Mouse (Mus musculus): Measurements from ENCODE around the gene Egfl6.

The Egfl6 gene

DNA sequence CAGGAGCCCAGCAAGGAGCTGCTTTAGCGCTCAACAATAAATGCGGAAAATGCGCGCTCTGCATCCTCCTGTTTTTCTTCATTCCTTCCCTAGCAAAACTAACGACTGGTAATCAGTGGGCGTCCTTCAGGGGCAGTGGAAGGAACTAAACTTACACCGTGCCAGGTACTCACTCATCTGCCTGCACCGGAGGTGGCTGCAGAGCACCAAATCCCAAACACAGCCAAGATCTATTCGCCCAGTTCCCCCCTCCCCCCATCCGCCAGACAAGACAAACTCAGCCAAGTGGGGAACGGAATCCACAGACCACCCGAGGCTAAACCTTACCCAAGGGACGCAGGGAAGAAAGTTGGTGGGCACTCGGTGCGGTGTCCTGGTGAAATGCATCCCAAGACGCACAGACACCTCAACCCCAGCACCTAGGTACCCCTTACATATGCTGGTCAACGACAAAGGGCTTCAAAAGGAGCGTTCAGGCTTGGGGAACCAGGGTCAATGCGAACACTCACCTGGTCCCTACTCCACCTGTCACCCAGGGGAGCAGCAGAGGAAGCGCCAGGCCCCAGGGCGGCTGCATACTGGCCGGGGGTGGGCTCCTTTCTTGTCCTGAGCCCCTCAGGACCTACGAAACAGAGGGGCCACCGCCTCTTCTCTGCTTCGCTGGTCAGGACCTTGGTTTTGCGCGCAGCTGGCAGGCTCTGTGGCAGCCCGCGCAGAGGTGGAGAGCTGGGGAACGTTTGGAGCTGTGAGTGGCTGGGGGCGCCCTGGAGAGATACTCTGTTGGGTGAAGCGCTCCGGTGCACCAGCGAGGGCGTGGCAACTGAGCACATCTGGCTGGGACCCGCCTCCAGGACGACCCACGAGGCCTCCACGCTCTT, at the start of gene Egfl6:
TSS of gene Egfl6 (minus strand) at position 774 of the 878 bp plus-strand sequence.
- no peak for DNase-seq (ENCODE audit: low spot score in 2 of 2)

DNA sequence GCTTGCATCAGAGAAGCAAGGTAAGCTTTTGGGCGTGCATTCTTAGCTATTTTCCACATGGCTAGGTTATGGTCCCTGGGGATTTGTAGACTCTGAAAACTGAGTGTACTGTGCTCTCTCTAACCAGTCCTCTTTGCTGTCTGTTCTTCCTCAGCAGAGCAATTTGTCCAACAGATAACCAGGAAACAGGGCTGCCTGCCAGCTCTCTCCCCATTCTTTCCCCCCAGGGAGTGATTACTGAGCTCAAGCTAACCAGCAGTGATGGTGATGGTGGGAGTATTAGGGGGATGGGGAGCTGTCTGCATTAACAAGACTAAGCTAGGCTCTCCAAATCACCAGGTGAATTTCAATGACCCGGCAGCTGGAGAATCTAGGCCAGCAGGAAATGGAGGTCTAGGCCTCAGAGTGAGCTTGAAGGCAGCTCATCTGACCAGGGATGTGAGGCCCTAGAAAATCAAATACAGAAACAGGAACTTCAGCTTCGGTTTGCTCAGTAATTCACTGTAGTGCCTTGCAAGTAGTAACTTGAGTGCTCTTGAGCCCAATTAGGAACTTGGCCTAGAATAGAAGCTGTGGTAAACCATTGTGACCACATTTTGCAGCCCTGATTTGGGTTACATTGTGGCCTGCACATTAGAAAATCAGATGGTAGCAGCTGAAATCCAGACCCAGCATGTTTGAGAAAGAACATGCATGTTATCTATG, 41.5 kb upstream of the Egfl6 start:
- no peak for DNase-seq (ENCODE audit: low spot score in 2 of 2)

DNA sequence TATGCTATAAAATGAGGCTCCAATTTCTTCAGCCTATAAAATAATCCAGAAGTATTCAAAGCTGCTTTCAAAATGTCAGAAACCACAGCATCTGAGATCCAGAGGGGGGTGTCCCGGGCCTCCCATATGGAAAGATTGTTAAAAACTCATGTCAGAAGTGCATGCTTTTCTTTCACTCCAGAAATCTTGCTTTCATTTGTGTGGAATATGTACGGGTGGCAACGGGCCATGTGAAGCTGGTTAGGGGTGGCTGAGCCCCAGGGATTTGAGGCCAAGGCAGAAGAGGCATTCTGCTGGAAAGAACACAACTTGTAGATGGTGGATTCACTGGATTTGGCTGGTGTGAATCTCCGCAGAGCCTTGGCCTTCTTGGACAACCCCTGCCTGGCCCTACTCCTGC, 40.7 kb upstream of the Egfl6 start:
- no peak for DNase-seq (ENCODE audit: low spot score in 2 of 2)

DNA sequence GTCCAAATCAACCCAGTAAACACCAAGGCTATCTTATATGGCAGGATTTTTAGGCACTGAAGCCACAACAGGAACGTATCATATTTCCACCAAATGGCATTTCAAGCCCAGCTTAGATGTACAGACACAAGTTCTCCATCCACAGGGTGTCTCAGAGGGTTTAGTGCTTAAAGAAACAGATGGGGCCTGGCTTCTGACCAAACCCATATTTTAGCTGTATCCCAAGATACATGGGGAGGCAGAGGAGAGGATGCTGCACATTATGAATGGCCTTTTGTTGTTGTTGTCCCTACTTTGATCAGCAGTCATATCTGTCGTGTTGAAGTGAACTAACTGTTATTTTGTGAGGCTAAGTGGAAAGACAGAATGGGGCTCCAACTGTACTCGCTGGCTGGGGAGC, 37.7 kb upstream of the Egfl6 start:
- no peak for DNase-seq (ENCODE audit: low spot score in 2 of 2)

DNA sequence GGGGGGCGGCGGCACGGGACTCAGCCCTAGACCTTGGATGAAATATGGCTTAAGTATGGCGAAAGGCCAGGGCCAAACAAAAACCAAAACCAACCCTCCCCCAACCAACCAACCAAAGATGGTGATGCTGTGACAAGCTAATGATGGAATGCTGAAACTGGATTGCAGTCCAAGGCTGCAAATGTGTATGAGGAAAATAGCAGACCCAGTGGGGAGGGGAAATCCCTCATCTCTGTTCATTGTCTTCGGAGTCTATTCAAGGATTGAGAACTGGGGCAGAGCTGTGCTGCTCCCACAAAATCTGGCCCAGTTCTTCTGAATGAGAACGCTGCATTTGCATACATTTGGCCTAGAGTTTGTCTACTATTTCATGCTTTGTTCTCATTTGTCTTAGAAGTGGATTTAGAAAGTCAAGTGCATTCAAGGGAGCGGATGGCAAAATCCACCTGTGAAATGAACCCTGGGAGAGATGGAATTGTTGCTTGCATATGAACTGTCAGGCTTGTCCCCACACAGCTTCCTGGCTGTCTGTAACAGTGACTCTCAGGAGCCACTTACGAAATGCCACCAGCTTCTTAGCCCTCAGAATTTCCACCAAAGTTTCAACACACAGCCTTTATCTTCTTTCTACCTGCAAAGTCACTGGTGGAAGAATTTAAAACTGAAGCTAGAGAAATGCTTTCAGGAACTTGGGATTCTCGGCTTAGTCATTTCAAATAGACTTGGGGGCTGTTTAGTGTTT, 36.2 kb upstream of the Egfl6 start:
- DNase-seq (ENCODE audit: low spot score in 2 of 2), result peak in 1 of 2 experiments; percentile 23

GRCm38 (mm10) chrX:166620900-166621299, 35.4 kb upstream of the Egfl6 start:
- no peak for DNase-seq (ENCODE audit: low spot score in 2 of 2)

- no peak for DNase-seq (ENCODE audit: low spot score in 2 of 2)
These were observed 33.6 kb upstream of the Egfl6 start for GRCm38 (mm10) chrX:166619084-166619483.

DNA sequence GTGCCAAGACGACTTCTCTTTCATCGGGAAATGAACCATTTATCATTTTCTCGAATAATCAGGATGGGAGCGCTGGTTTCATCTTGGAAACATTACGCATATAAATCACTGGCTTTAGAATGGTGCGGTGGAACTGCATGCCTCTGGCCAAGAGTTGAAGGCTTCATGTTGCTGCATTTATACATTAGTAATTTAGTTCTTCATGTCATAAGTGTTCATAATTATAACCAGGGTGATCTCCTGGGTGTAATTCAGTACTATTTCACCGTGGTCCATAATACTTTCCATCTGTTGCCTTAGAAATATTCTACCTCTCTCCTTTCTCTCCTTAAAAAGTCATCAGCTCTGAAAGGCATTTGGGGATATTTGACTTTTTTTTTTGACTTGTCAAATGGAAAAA, 29.7 kb upstream of the Egfl6 start:
- DNase-seq (ENCODE audit: low spot score in 2 of 2), result no peak

GRCm38 (mm10) chrX:166576111-166576510, 9.4 kb downstream of the Egfl6 start:
- DNase-seq (ENCODE audit: low spot score in 2 of 2), result no peak

GRCm38 (mm10) chrX:166565983-166566382, 19.5 kb downstream of the Egfl6 start:
- no peak for DNase-seq (ENCODE audit: low spot score in 2 of 2)

DNA sequence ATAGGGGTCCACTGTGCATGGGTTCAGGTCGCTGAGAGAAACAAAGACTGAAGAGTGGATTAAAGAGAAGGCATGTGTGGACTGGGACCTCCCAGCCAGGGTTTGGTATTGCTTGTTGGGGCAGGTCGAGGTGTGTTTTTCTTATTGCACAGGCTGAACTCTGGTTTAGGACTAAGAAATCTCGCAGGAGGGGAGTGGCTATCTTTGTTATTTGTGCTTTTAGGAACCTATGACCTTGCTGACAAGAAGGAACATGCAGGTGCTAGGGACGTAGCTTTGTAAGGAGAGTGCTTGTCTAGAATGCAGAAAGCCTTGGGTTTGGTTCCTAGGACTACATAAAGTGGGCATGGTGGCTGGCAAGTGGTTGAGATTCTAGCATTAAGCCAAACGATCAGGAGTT, 20.1 kb downstream of the Egfl6 start:
- no peak for DNase-seq (ENCODE audit: low spot score in 2 of 2)

GRCm38 (mm10) chrX:166564900-166565299, 20.6 kb downstream of the Egfl6 start:
- DNase-seq (ENCODE audit: low spot score in 2 of 2), result no peak

GRCm38 (mm10) chrX:166559333-166559732, 26.2 kb downstream of the Egfl6 start:
- no peak for DNase-seq (ENCODE audit: low spot score in 2 of 2)

- DNase-seq (ENCODE audit: low spot score in 2 of 2), result no peak
These were observed 33.2 kb downstream of the Egfl6 start for GRCm38 (mm10) chrX:166552355-166552754.

DNA sequence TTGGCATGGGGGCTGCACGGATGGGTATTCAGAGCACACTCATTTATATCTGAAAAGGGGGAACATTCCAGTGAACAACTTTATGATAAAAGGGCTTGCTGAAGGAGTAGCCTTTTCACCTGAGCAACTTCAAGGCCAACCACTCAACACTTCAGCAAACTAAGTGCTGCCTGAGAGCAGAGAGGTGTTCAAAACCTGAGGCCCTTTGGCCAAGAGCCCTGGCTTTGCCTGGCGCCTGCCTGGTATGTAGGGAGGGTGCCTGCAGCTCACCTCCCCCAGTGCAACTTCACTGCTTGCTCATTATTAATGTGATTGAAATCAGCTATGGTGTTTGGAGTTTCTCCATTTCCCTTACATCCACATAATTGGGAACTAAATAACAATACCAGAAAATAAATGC, 39.0 kb downstream of the Egfl6 start:
- DNase-seq (ENCODE audit: low spot score in 2 of 2), result no peak

DNA sequence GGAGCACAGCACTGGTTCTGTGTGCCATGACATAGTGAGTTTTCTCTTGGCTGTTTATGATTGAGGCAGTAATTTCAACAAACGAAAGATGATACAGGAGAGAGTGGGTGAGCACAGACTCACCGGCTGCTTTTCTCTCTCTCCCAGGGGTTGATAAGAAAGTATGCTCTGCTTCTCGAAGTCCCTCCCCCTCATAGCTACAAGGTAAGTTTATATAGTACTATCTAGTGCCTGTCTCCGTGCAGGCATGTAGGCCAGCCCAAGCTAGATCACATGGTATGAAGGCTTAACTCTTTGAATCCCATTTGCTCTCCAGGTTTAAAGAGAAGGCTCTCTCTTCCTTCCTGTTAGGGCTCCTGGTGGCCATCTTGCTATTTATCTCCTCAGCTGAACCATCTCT, 50.4 kb downstream of the Egfl6 start:
- DNase-seq (ENCODE audit: low spot score in 2 of 2), result no peak

DNA sequence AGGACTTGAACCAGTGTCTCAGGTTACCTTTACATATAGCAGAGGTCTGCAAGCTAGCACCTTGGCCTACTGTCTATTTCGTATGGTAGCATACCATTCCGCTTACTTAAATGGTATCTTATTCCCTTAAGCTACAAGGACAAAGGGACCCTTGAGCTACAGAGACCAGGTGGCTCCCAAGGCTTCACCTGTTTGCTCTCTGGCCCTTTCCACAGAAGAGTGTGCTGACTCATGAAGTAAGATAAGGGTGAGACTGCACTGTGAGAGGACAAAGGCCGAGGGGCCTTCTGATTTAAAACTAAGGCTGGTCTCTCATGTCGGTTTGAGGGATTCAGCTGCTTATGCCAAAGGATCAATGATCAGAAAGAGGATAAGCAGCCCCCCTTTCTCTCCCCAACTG, 52.1 kb downstream of the Egfl6 start:
- no peak for DNase-seq (ENCODE audit: low spot score in 2 of 2)

GRCm38 (mm10) chrX:166531671-166532070, 53.8 kb downstream of the Egfl6 start:
- DNase-seq (ENCODE audit: low spot score in 2 of 2), result no peak

DNA sequence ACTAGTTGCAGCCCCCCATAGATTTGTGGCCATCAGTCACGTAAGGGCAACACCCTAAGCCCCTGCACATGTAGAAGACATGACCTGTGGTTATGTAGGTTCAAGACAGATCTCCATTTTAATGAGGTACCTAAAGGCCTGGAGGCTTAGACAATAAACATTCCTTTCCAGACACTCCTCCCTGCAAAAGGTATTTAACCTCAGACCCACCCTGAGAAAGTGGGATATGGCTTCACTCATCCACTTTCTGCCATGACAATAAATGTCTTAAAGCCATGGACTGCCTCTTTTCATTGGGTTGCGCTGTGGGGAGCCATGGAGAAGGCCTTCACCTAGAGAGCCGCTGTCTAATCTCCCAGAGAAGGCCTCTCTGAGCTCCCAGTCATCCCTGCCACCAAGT, 57.4 kb downstream of the Egfl6 start:
- no peak for DNase-seq (ENCODE audit: low spot score in 2 of 2)

DNA sequence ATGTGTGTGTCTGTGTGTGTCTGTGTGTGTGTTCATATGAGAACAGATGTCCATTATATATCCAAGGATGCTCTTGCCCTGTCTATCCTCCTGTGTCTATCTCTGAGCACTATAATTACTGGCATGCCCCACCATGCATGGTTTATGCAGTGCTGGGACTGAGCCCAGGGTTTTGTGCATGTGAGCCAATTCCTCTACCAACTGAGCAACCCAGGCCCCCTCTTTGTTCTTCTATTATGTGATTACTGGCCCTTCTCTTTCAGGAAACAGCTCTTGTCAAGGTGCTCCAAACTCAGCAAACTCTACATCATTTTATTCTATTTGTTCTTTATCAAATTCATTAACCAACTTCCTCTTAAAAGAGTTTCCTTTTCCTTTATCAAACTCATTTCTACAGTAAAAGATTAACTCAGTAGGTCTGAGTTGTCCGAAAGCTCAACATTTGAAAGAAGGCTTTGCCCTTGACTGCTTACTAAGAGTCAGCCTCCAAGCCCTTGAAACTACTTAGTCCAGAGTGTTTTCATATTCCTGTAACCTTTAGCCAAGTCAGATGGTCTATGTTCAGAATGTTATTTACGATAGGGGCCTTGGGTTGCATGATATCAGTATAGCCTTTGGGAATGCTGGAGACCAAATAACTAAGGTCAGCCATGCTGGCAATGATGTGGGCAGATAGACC, 59.7 kb downstream of the Egfl6 start:
- no peak for DNase-seq (ENCODE audit: low spot score in 2 of 2)

- DNase-seq (ENCODE audit: low spot score in 2 of 2), result no peak
These were observed 64.7 kb downstream of the Egfl6 start for GRCm38 (mm10) chrX:166520782-166521181.

GRCm38 (mm10) chrX:166518345-166518744, 67.2 kb downstream of the Egfl6 start, which contains the start of gene Tceanc:
TSS of gene Tceanc (minus strand) at chrX:166518567.
- no peak for DNase-seq (ENCODE audit: low spot score in 2 of 2)
